Mouse (Mus musculus) CD8-positive naive resting alpha-beta T cell, adult 2 months (primary cell): ENCODE results near the gene Cxcr4.

ENCODE experiments used
- DNase-seq, 2 experiments: peaks; one replicate each; pipeline ENCODE4 v3.0.0; 2022; ENCODE audit warnings: low read depth in 2 of 2, low spot score in 2 of 2

Cxcr4 gene

GRCm38 (mm10) chr1:128592211-128592741 is at the start of gene Cxcr4:
Cxcr4 (minus strand) TSS chr1:128592293.
- DNase-seq, result peak; percentile 96 to 99

GRCm38 (mm10) chr1:128639707-128640107 is 47.6 kb upstream of the Cxcr4 start:
- no peak for DNase-seq

- no peak for DNase-seq
Measured at GRCm38 (mm10) chr1:128637230-128637740, 45.2 kb upstream of the Cxcr4 start.

GRCm38 (mm10) chr1:128636258-128637229 is 44.5 kb upstream of the Cxcr4 start:
- no peak for DNase-seq

GRCm38 (mm10) chr1:128633711-128634379 is 41.8 kb upstream of the Cxcr4 start:
- DNase-seq, result no peak

GRCm38 (mm10) chr1:128632522-128632921 is 40.4 kb upstream of the Cxcr4 start:
- DNase-seq, result no peak

GRCm38 (mm10) chr1:128626144-128626678 is 34.1 kb upstream of the Cxcr4 start:
- no peak for DNase-seq

GRCm38 (mm10) chr1:128623594-128623887 is 31.4 kb upstream of the Cxcr4 start:
- no peak for DNase-seq

GRCm38 (mm10) chr1:128622867-128623593 is 30.9 kb upstream of the Cxcr4 start:
- DNase-seq, result no peak

GRCm38 (mm10) chr1:128617654-128618310 is 25.7 kb upstream of the Cxcr4 start:
- DNase-seq, result no peak

GRCm38 (mm10) chr1:128616586-128616985 is 24.5 kb upstream of the Cxcr4 start:
- DNase-seq, result no peak

GRCm38 (mm10) chr1:128615459-128615806 is 23.3 kb upstream of the Cxcr4 start:
- DNase-seq, result peak in 1 of 2 experiments; percentile 48

GRCm38 (mm10) chr1:128614653-128615458 is 22.8 kb upstream of the Cxcr4 start:
- peak; percentile 85 to 86 for DNase-seq

GRCm38 (mm10) chr1:128608119-128608518 is 16.0 kb upstream of the Cxcr4 start:
- DNase-seq, result peak in 1 of 2 experiments; percentile 27

GRCm38 (mm10) chr1:128607423-128607822 is 15.3 kb upstream of the Cxcr4 start:
- DNase-seq, result no peak

- peak; percentile 46 to 59 for DNase-seq
Measured at GRCm38 (mm10) chr1:128605794-128606193, 13.7 kb upstream of the Cxcr4 start.

- peak; percentile 75 to 76 for DNase-seq
Measured at GRCm38 (mm10) chr1:128602688-128603385, 10.7 kb upstream of the Cxcr4 start.

- peak; percentile 60 to 68 for DNase-seq
Measured at GRCm38 (mm10) chr1:128602018-128602687, 10.1 kb upstream of the Cxcr4 start.
